Mouse (Mus musculus) retina, postnatal 7 days (tissue): ENCODE results near the gene Tcstv1.
"Not testable (repeated sequence)": the region's sequence is repeated elsewhere in the genome, so short reads cannot be mapped to it uniquely, and the experiment has no call there.

Experiments
- DNase-seq: peaks from one replicate; pipeline ENCODE4 v3.0.0-alpha.2; 2012; ENCODE audit warnings: low read depth, low spot score

Tcstv1 gene

GRCm38 (mm10) chr13:119894685-119895084 lies at the start of gene Tcstv1:
Tcstv1 (minus strand) TSS chr13:119894785.
- not testable (repeated sequence) for DNase-seq

GRCm38 (mm10) chr13:119929172-119929571 lies 34.6 kb upstream of the Tcstv1 start, which contains the start of gene Gm21761:
Gm21761 (minus strand) TSS chr13:119929272.
- not testable (repeated sequence) for DNase-seq

GRCm38 (mm10) chr13:119924597-119925340 lies 30.2 kb upstream of the Tcstv1 start:
- not testable (repeated sequence) for DNase-seq

- not testable (repeated sequence) for DNase-seq
Observed at GRCm38 (mm10) chr13:119916966-119917722, 22.6 kb upstream of the Tcstv1 start.

- DNase-seq = not testable (repeated sequence)
Observed at GRCm38 (mm10) chr13:119916449-119916848, 21.9 kb upstream of the Tcstv1 start.

GRCm38 (mm10) chr13:119898549-119898948 lies 4.0 kb upstream of the Tcstv1 start:
- not testable (repeated sequence) for DNase-seq

GRCm38 (mm10) chr13:119886896-119887295 lies 7.7 kb downstream of the Tcstv1 start:
- DNase-seq = not testable (repeated sequence)

GRCm38 (mm10) chr13:119864395-119864999 lies 30.1 kb downstream of the Tcstv1 start:
- not testable (repeated sequence) for DNase-seq

GRCm38 (mm10) chr13:119862399-119862798 lies 32.2 kb downstream of the Tcstv1 start:
- not testable (repeated sequence) for DNase-seq
